Mouse (Mus musculus): ENCODE data around the gene Ralgapa2. TPM values are rescaled to one million over a fixed set of nuclear protein-coding genes. Genes with fewer than 3 reads are reported as not detected.

Gene Ralgapa2
- polyA plus RNA-seq, 1 experiment from 2014 or later, result 9.9 TPM

GRCm38 (mm10) chr2:146259787-146260560 lies 252.2 kb downstream of the Ralgapa2 start:
- peak overlapping the region; percentile 21; the same call in 1 of the 2 replicates for H3K4me2 ChIP-seq (ENCODE audit: low read length)
- H3K9me3 ChIP-seq (ENCODE audit: control insufficient read depth, low read length), result no peaks in the 10 kb centered on the region

GRCm38 (mm10) chr2:146258736-146259469 lies 253.2 kb downstream of the Ralgapa2 start:
- Histone ChIP-seq H3K9ac (ENCODE audit: low read depth, low read length) (no peak overlapping the region), H3K4me2 (ENCODE audit: low read length) (no peak overlapping the region), H3K36me3 (ENCODE audit: control insufficient read depth, insufficient read depth, low read length) (no peaks in the 10 kb centered on the region), H3K9me3 (ENCODE audit: control insufficient read depth, low read length) (no peaks in the 10 kb centered on the region), H3K27me3 (replicated peaks; ENCODE audit: control insufficient read depth, insufficient read depth, low read length) (no peaks in the 10 kb centered on the region), H3K27ac (ENCODE audit: low read depth, low read length) (peak overlapping the region; percentile 30; the same call in 1 of the 2 replicates), H3K4me1 (ENCODE audit: control insufficient read depth, insufficient read depth, low read depth, low read length) (peaks cover 16% of the 10 kb centered on the region), H3K4me3 (ENCODE audit: low read length) (no peak overlapping the region)
- WGBS, result 24% methylated on average over 10 of the region's 10 CpGs
- peak; percentile 27; the same call in 1 of the 2 replicates for ATAC-seq

More at GRCm38 (mm10) chr2:146259787-146260560, 252.2 kb downstream of the Ralgapa2 start:
- H3K4me3 ChIP-seq (ENCODE audit: low read length), result no peak overlapping the region
- 32% methylated on average over 18 of the region's 18 CpGs for WGBS
- H3K27ac ChIP-seq (ENCODE audit: low read depth, low read length), result peak overlapping the region; percentile 66; the same call in 1 of the 2 replicates
- H3K9ac ChIP-seq (ENCODE audit: low read depth, low read length), result no peak overlapping the region
- H3K4me1 ChIP-seq (ENCODE audit: control insufficient read depth, insufficient read depth, low read depth, low read length), result peaks cover 16% of the 10 kb centered on the region
- ATAC-seq, result no peak
- H3K36me3 ChIP-seq (ENCODE audit: control insufficient read depth, insufficient read depth, low read length), result no peaks in the 10 kb centered on the region
- no peaks in the 10 kb centered on the region for H3K27me3 ChIP-seq (replicated peaks; ENCODE audit: control insufficient read depth, insufficient read depth, low read length)

GRCm38 (mm10) chr2:146257609-146258008 lies 254.5 kb downstream of the Ralgapa2 start:
- ATAC-seq, result no peak
- H3K9me3 ChIP-seq (ENCODE audit: control insufficient read depth, low read length), result no peaks in the 10 kb centered on the region
- H3K4me3 ChIP-seq (ENCODE audit: low read length), result no peak overlapping the region
- H3K27ac ChIP-seq (ENCODE audit: low read depth, low read length), result no peak overlapping the region
- peaks cover 16% of the 10 kb centered on the region for H3K4me1 ChIP-seq (ENCODE audit: control insufficient read depth, insufficient read depth, low read depth, low read length)
- 82% methylated on average over 3 of the region's 3 CpGs for WGBS
- no peaks in the 10 kb centered on the region for H3K36me3 ChIP-seq (ENCODE audit: control insufficient read depth, insufficient read depth, low read length)
- H3K27me3 ChIP-seq (replicated peaks; ENCODE audit: control insufficient read depth, insufficient read depth, low read length), result no peaks in the 10 kb centered on the region
- 0 out of 2 replicates have a peak overlapping the region, but pooled peaks have one; percentile 14 for H3K9ac ChIP-seq (ENCODE audit: low read depth, low read length)
- H3K4me2 ChIP-seq (ENCODE audit: low read length), result no peak overlapping the region

- Histone ChIP-seq H3K4me2 (ENCODE audit: low read length) (no peak overlapping the region), H3K4me1 (ENCODE audit: control insufficient read depth, insufficient read depth, low read depth, low read length) (peaks cover 15% of the 10 kb centered on the region), H3K27ac (ENCODE audit: low read depth, low read length) (no peak overlapping the region), H3K36me3 (ENCODE audit: control insufficient read depth, insufficient read depth, low read length) (no peaks in the 10 kb centered on the region), H3K9ac (ENCODE audit: low read depth, low read length) (no peak overlapping the region), H3K27me3 (replicated peaks; ENCODE audit: control insufficient read depth, insufficient read depth, low read length) (no peaks in the 10 kb centered on the region), H3K4me3 (ENCODE audit: low read length) (no peak overlapping the region), H3K9me3 (ENCODE audit: control insufficient read depth, low read length) (no peaks in the 10 kb centered on the region)
- WGBS, result 31% methylated on average over 3 of the region's 3 CpGs
- no peak for ATAC-seq
These were observed 255.1 kb downstream of the Ralgapa2 start for GRCm38 (mm10) chr2:146257037-146257436.

GRCm38 (mm10) chr2:146256321-146256875 lies 255.7 kb downstream of the Ralgapa2 start:
- ATAC-seq, result peak; percentile 53; the same call in 1 of the 2 replicates
- Histone ChIP-seq H3K27ac (ENCODE audit: low read depth, low read length) (no peak overlapping the region), H3K4me1 (ENCODE audit: control insufficient read depth, insufficient read depth, low read depth, low read length) (peaks cover 14% of the 10 kb centered on the region), H3K4me2 (ENCODE audit: low read length) (no peak overlapping the region), H3K9ac (ENCODE audit: low read depth, low read length) (no peak overlapping the region), H3K4me3 (ENCODE audit: low read length) (no peak overlapping the region), H3K27me3 (replicated peaks; ENCODE audit: control insufficient read depth, insufficient read depth, low read length) (no peaks in the 10 kb centered on the region), H3K9me3 (ENCODE audit: control insufficient read depth, low read length) (no peaks in the 10 kb centered on the region), H3K36me3 (ENCODE audit: control insufficient read depth, insufficient read depth, low read length) (no peaks in the 10 kb centered on the region)
- 51% methylated on average over 3 of the region's 3 CpGs for WGBS

GRCm38 (mm10) chr2:146255636-146256035 lies 256.5 kb downstream of the Ralgapa2 start:
- H3K36me3 ChIP-seq (ENCODE audit: control insufficient read depth, insufficient read depth, low read length), result no peaks in the 10 kb centered on the region
- no peaks in the 10 kb centered on the region for H3K27me3 ChIP-seq (replicated peaks; ENCODE audit: control insufficient read depth, insufficient read depth, low read length)
- H3K4me3 ChIP-seq (ENCODE audit: low read length), result no peak overlapping the region
- H3K4me2 ChIP-seq (ENCODE audit: low read length), result no peak overlapping the region
- no peak for ATAC-seq
- H3K27ac ChIP-seq (ENCODE audit: low read depth, low read length), result no peak overlapping the region
- peaks cover 13% of the 10 kb centered on the region for H3K4me1 ChIP-seq (ENCODE audit: control insufficient read depth, insufficient read depth, low read depth, low read length)
- no peaks in the 10 kb centered on the region for H3K9me3 ChIP-seq (ENCODE audit: control insufficient read depth, low read length)
- no peak overlapping the region for H3K9ac ChIP-seq (ENCODE audit: low read depth, low read length)

GRCm38 (mm10) chr2:146254387-146254786 lies 257.8 kb downstream of the Ralgapa2 start:
- no peaks in the 10 kb centered on the region for H3K36me3 ChIP-seq (ENCODE audit: control insufficient read depth, insufficient read depth, low read length)
- H3K4me3 ChIP-seq (ENCODE audit: low read length), result no peak overlapping the region
- no peaks in the 10 kb centered on the region for H3K9me3 ChIP-seq (ENCODE audit: control insufficient read depth, low read length)
- H3K27ac ChIP-seq (ENCODE audit: low read depth, low read length), result no peak overlapping the region
- 85% methylated on average over 1 of the region's 1 CpGs for WGBS
- no peak overlapping the region for H3K9ac ChIP-seq (ENCODE audit: low read depth, low read length)
- no peak for ATAC-seq
- no peaks in the 10 kb centered on the region for H3K27me3 ChIP-seq (replicated peaks; ENCODE audit: control insufficient read depth, insufficient read depth, low read length)
- H3K4me1 ChIP-seq (ENCODE audit: control insufficient read depth, insufficient read depth, low read depth, low read length), result peaks cover 10% of the 10 kb centered on the region
- no peak overlapping the region for H3K4me2 ChIP-seq (ENCODE audit: low read length)

GRCm38 (mm10) chr2:146250236-146250904 lies 261.8 kb downstream of the Ralgapa2 start:
- Histone ChIP-seq H3K4me3 (ENCODE audit: low read length) (no peak overlapping the region), H3K9me3 (ENCODE audit: control insufficient read depth, low read length) (no peaks in the 10 kb centered on the region), H3K4me2 (ENCODE audit: low read length) (no peak overlapping the region), H3K27me3 (replicated peaks; ENCODE audit: control insufficient read depth, insufficient read depth, low read length) (no peaks in the 10 kb centered on the region), H3K4me1 (ENCODE audit: control insufficient read depth, insufficient read depth, low read depth, low read length) (0 out of 2 replicates have a peak, but pooled peaks cover 2% of the 10 kb centered on the region), H3K27ac (ENCODE audit: low read depth, low read length) (no peak overlapping the region), H3K9ac (ENCODE audit: low read depth, low read length) (no peak overlapping the region), H3K36me3 (ENCODE audit: control insufficient read depth, insufficient read depth, low read length) (no peaks in the 10 kb centered on the region)
- 56% methylated on average over 6 of the region's 6 CpGs for WGBS
- peak; percentile 82 for ATAC-seq
